Mouse (Mus musculus) effector memory CD4-positive, alpha-beta T cell, adult 7 months (primary cell): Measurements from ENCODE around the gene Apopt1. TPM values are rescaled to one million over a fixed set of nuclear protein-coding genes. Genes with fewer than 3 reads are reported as not detected.

ENCODE experiments used
- polyA plus RNA-seq: library from polyadenylated mRNA; unstranded; fragments of 100-300 nt; shearing (Covaris generic); gene quantifications from one replicate; pipeline ENCODE4 v1.2.1, GENCODE M21; 2017

Apopt1 gene
- polyA plus RNA-seq: 39.0 TPM

DNA sequence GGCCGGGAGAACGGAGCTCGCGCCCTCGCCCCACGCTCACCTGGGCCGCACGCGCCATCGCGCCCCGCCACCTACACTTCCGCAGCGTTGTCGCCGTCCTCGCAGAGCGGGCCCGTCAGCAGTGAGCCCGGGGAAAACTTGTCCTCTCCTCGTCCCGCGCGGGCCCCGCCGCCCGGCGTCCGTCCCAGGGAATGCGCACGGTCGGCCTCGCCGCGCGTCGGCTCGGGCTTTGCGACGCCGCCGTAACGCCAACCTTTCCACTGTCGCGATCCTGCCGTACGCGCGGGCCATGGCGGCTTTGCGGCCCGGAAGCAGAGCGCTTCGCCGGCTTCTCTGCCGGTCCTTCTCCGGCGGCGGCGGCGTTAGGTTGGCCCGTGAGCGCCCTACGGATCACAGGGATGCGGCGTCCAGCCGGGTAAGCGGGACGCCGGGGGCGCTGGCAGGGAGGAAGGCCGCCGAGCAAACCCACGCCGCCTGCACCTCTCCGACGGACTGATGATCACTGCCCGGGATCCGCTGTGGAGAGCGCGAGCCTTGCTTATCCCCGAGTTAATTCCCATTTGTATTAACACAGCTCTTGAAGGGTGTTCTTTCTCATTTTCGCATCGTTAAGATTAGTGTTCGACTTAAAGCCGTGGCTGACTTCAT is at the start of gene Apopt1, which contains the start of gene Bag5:
Apopt1 (plus strand) TSS at position 258 of the 648 bp plus-strand sequence.
Bag5 (minus strand) TSS at position 254 of the 648 bp plus-strand sequence.

DNA sequence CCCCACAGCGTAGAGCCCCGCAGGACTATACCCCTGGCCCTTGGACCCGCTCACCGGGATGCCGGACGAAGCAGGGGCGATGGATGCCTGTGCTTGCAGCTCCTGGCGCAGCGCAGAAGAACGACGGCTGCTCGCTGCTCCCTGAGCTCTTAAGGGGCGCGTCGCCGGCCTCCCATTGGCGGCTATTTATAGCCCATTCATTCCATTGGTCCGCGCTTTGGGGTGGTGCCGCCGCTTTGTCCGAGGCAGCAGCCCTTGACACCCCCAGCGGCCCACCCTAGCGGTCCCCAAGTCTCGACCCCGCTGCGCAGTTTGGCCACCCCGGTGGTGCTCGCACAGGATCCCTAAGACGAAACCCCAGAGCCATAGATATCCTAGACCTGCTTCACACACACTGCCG is 40.9 kb upstream of the Apopt1 start, which contains the start of gene Ckb:
Ckb (minus strand) TSS at position 163 of the 400 bp plus-strand sequence.

DNA sequence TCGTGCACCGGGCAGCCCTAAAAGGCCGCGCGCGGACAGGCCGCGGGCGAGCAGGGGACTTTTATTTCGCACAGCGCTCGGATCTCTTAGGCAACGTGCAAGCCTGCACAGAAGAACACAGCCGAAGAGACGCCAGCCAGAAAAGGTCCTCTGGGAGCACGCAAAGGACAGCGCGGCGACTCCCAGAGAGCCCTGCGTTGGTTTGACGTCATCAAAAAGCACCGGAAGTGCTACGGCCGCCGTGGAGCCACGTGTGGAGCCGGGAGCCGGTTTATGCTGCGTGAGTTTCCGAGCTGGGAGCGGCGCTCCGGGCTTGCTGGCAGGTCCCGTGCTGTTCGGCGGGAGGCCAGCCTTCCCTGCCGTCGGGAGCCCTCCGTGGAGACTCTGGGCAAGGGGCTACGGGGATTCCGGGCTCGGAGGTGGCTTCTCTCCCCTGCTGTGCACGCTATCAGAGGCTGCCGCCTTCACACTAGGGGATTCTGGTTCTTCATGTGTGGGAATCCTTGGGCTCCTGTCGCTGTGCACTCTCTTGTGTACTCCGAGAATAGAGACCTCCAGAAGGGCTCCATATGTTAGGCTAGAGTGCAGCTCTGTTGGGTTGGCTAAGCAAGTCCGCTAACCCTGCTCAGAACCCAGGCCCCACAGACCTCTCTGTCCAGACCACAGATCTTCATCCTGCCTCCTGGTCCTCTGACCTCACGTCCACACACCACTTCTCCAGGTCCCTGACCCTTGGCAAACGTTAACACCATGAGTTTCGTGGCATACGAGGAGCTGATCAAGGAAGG is 35.0 kb upstream of the Apopt1 start, which contains the start of gene Trmt61a:
Trmt61a (plus strand) TSS at position 224 of the 788 bp plus-strand sequence.

DNA sequence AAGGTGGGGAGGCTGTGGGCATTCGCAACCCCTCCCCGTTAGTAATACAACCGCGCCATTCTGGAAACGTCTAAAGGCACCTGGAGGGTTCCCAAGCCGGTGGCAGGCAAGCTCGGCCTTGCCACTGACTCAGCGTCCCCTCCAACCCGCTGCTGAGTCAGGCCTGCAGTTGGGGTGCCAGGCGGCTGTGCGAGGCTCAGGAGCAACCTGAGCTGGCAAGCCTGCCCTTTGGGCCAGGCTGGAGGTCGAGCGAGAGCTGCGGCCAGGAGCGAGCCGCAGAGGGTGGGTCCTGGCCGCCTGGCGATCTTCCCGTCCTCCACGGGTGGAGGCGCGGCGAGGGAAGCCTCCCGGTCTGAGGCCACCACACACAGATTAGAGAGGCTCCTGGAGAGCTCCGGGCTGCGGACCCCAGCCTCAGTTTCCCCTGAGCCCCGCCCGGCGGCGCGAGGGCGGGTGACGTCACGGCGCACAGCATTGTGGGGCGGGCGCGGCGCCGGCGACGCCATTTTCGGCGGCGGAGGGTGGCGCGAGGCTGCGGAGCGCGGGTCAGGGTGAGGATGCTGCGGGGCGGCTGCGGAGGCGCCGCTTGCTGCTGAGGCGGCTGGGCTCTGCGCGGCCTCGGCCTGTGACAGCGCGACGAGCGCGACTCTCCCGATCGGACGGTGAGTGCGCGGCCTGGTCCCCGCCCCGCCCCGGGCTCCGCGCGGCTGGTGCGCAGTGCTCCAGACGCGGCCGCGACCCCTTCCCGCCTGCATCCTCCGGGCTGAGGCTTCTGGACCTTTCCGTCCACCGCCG is 45.5 kb downstream of the Apopt1 start, which contains the start of gene Klc1:
Klc1 (plus strand) TSS at position 469 of the 795 bp plus-strand sequence.

Other genes starting within 250 kb of the Apopt1 start
- gene Gm266, start 227.4 kb upstream of the Apopt1 start, polyA plus RNA-seq: not detected
- 1,140 TPM for gene Eif5, start 175.2 kb upstream of the Apopt1 start, polyA plus RNA-seq
- gene Mark3, start 138.7 kb upstream of the Apopt1 start, polyA plus RNA-seq: 77.7 TPM
- 52.4 TPM for gene Ckb, start 40.9 kb upstream of the Apopt1 start, polyA plus RNA-seq
- gene Trmt61a, start 35.2 kb upstream of the Apopt1 start, polyA plus RNA-seq: 13.6 TPM
- gene Bag5, start within 50 bp of the Apopt1 start, polyA plus RNA-seq: 51.1 TPM
- 34.1 TPM for gene Klc1, start 45.6 kb downstream of the Apopt1 start, polyA plus RNA-seq
- gene Xrcc3, start 100.6 kb downstream of the Apopt1 start, polyA plus RNA-seq: 1.7 TPM
- 3.3 TPM for gene Zfyve21, start 100.9 kb downstream of the Apopt1 start, polyA plus RNA-seq
- 51.3 TPM for gene Ppp1r13b, start 194.8 kb downstream of the Apopt1 start, polyA plus RNA-seq